Mouse (Mus musculus) inflammation-experienced regulatory T-cells (primary cell): ENCODE data around the gene Ncam1. TPM values are rescaled to one million over a fixed set of nuclear protein-coding genes. Genes with fewer than 3 reads are reported as not detected.

Experiments used
- polyA plus RNA-seq, 2 experiments: library from polyadenylated mRNA; unstranded; fragments of 100-300 nt; shearing (Covaris generic); gene quantifications; one replicate each; pipeline ENCODE4 v1.2.1; 2017

Ncam1 gene
- under 1 TPM in 1 of 2 experiments, not detected in 1; 0.28 TPM for polyA plus RNA-seq

DNA sequence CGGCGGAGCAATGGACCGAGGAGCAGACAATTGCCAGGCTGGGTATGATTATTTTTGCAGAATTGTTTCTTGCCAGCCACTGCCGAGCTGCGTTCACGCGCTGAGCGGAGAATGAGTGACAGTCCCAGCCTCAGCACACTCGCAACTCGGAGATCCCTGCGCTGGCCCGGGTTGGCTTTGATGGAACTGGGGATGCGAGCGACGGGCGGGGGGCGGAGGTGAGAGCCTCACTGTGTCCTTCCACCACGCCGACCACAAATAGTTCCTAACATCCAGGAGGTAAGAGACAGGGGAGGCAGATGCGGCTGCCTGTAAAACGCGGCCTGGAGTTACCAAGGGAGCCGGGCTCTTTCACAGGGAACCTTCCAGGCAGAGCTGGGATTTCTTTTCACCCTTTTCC lies at the start of gene Ncam1:
Gene Ncam1 (minus strand): TSS at position 120 of the 400 bp plus-strand sequence.

DNA sequence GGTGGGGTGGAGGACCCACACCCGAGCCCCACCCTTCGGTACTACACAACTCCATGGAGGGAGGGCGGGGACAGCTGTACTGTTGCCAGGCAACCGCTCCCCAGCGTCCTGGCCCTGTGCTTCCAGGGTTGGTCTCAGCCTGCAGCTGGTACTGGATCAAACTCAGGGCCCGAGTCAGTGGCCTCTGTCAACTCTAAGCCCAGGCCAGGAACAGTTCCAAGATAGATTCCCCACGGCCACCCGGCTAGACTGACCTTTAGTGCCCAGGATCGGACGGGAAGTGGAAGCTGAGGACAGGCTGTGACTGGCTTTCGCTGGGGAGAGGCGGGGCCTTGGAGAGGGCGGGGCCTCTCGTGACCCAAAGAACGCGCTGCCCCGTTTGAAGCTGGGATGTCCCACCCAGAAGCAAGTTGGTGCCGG lies 312.8 kb downstream of the Ncam1 start, which contains the start of gene Ttc12:
Gene Ttc12 (minus strand): TSS at position 334 of the 420 bp plus-strand sequence.

